Mouse (Mus musculus): ENCODE measurements around the gene Gin1.

DNA sequence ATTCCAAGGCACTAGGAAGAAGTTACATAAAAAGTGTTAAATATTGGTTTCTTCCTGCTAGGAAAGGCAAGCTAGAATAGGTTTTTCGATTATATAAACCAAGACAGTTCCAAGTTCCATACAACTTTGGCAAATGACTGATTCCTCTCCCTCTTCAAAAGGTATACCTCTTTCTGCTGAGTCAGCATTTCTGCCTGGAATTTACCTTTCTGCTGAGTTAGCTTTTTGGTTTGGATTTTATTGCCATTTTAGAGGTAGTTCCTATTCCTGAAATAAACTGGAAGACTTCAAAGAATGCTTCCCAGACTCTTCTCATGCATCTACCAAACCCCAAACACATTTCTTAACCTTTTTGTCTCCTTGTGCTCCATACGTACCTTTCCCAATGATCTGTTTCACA is 1.9 kb upstream of the Gin1 start:
- no peak for TF ChIP-seq USF1 (IDR thresholded peaks at IDR 0.05; ENCODE audit: low read depth)
- TF ChIP-seq E2F4 (IDR thresholded peaks at IDR 0.05; ENCODE audit: insufficient read depth): no peak

Measured in myocyte (in vitro differentiated cells).